Mouse (Mus musculus): ENCODE measurements around the gene Sp8. TPM values are rescaled to one million over a fixed set of nuclear protein-coding genes. Genes with fewer than 3 reads are reported as not detected.

The Sp8 gene
- polyA plus RNA-seq, 2 experiments: 0.01 TPM; not detected in 1

GRCm38 (mm10) chr12:118887964-118888363 lies 41.8 kb downstream of the Sp8 start:
- no peak overlapping the region for H3K9ac ChIP-seq (replicated peaks)

More at GRCm38 (mm10) chr12:118887964-118888363, 41.8 kb downstream of the Sp8 start:
- no peak for ATAC-seq (ENCODE audit: insufficient read depth)
- WGBS (ENCODE audit: insufficient replicate concordance): 64% methylated on average over 2 of the region's 2 CpGs
- Histone ChIP-seq H3K27ac (no peak overlapping the region), H3K4me3 (ENCODE audit: insufficient read depth in 1 of 2, low read depth in 2 of 2, low read length in 2 of 2) (no peak overlapping the region), H3K27me3 (ENCODE audit: control insufficient read depth, insufficient read depth, low read length) (no peaks in the 10 kb centered on the region), H3K4me2 (ENCODE audit: low read depth) (no peak overlapping the region), H3K9me3 (ENCODE audit: control insufficient read depth, low read length) (no peaks in the 10 kb centered on the region), H3K36me3 (replicated peaks; ENCODE audit: control insufficient read depth, insufficient read depth, low read depth) (no peaks in the 10 kb centered on the region), H3K4me1 (replicated peaks; ENCODE audit: control insufficient read depth in 2 of 2, insufficient read depth in 2 of 2, low read length in 1 of 2) (no peaks in the 10 kb centered on the region)
- TF ChIP-seq EP300 (IDR thresholded peaks at IDR 0.05; ENCODE audit: low read depth): no peak
- TF ChIP-seq CTCF (IDR thresholded peaks at IDR 0.05; ENCODE audit: low read depth): no peak
- DNase-seq (ENCODE audit: low read depth in 3 of 3, low spot score in 3 of 3): no peak

Other genes starting within 250 kb of the Sp8 start
- gene Abcb5, start 120.1 kb downstream of the Sp8 start, polyA plus RNA-seq (2012; rRNA removed): not detected in 2 replicates
- gene Abcb5, start 120.1 kb downstream of the Sp8 start, polyA plus RNA-seq (2014; fragmentation: Nextera tagmentation; extraction: Ambion mirVana): not detected in 2 replicates